Mouse (Mus musculus): ENCODE measurements around the gene Nes.

DNA sequence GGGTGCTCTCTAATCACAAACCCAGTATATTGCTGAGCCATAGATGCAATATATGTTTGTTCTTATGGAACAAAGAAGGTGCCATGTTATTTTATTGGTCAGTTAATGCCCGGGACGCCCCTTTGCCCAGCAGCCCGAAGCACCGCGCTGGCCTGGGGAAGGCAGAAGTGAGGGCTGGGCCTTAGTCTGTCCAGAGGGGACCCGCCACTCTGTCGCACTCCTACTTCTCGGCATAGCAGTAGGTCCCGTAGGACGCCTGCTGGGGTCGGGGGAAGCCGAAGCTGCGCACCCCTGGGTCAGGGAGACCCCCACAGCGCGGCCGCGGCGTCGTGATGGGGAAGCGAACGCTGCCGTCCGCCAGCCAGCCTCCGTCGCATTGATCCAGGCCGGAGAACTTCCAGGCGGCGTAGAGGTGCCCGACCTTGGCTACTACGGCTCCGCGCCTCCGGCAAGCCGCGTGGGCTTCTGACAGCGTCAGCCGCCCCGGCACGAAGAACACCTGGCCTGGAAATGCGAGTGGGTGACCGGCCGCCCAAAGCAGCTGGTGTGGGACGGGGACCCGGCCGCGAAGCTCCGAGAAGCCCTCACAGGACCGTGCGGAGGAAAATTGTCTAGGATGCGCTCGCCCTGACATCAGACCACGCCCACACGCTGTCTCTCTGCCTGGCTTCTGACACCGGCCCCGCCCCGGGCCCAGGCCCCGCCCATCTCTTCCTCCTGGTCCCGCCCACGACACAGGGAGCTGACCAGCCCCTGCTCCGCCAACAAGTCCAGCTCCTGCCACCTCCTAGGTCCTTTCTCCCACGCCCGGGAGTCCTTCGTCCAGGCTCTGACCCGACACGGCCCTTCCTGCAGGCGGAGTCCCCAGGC lies 51.7 kb downstream of the Nes start:
- TF ChIP-seq MAFK (IDR thresholded peaks at IDR 0.05; ENCODE audit: insufficient read depth, low read depth, low read length) (no peak), HCFC1 (IDR thresholded peaks at IDR 0.05; ENCODE audit: borderline replicate concordance, insufficient read depth, low read length) (0 out of 2 replicates have a peak, but pooled peaks have one; percentile 20), CHD2 (IDR thresholded peaks at IDR 0.05; ENCODE audit: low read depth, low read length) (no peak), ZNF384 (IDR thresholded peaks at IDR 0.05; ENCODE audit: low read depth, low read length) (no peak), ZC3H11A (IDR thresholded peaks at IDR 0.05; ENCODE audit: borderline replicate concordance, low read depth, low read length) (no peak)

Data from ES-E14 (cell line).